Mouse (Mus musculus) thymus, adult 2 months (tissue): Measurements from ENCODE around the gene Brsk1. TPM values are rescaled to one million over a fixed set of nuclear protein-coding genes. Genes with fewer than 3 reads are reported as not detected.

Experiments
- DNase-seq: peaks from one replicate; pipeline ENCODE4 v3.0.0; 2021
- H3K27ac ChIP-seq: fragments of 200-500 bp; 2 replicates; pipeline ENCODE4 v1.5.1; 2012; ENCODE audit warnings: low read length, control low read depth; ENCODE audit not compliant: control insufficient read depth, insufficient read depth
- H3K27me3 ChIP-seq: fragments of 200-500 bp; 2 replicates; pipeline ENCODE4 v1.6.1; 2012; ENCODE audit warnings: mild to moderate bottlenecking, low read length, moderate library complexity, mixed read lengths; ENCODE audit not compliant: control insufficient read depth, insufficient read depth
- H3K36me3 ChIP-seq: fragments of 200-500 bp; 2 replicates; pipeline ENCODE4 v1.6.1; 2012; ENCODE audit warnings: mild to moderate bottlenecking, low read length, moderate library complexity; ENCODE audit not compliant: control insufficient read depth, insufficient read depth
- H3K4me1 ChIP-seq: fragments of 200-500 bp; replicated peaks from 2 replicates; pipeline ENCODE4 v1.6.1; 2012; ENCODE audit warnings: low read length; ENCODE audit not compliant: control insufficient read depth, insufficient read depth
- H3K4me3 ChIP-seq: fragments of 200-500 bp; 2 replicates; pipeline ENCODE4 v1.5.1; 2012; ENCODE audit warnings: mild to moderate bottlenecking, low read length, control low read depth, moderate library complexity; ENCODE audit not compliant: control insufficient read depth, insufficient read depth
- CTCF ChIP-seq: fragments of 200-500 bp; IDR thresholded peaks from 2 replicates; pipeline ENCODE4 v1.5.1; 2012; ENCODE audit warnings: mild to moderate bottlenecking, control low read depth, low read length, moderate library complexity, borderline replicate concordance; ENCODE audit not compliant: control insufficient read depth, poor library complexity, insufficient read depth; ENCODE audit errors: extremely low read depth
- POLR2A ChIP-seq: fragments of 200-500 bp; IDR thresholded peaks from 2 replicates; pipeline ENCODE4 v1.6.1; 2012; ENCODE audit warnings: mild to moderate bottlenecking, low read length, control low read depth, moderate library complexity; ENCODE audit not compliant: control insufficient read depth, poor library complexity, insufficient read depth; ENCODE audit errors: extremely low read depth
- WGBS: fragments of 180-500 bp; shearing (Covaris S2); methylation state at CpG from one replicate; pipeline ENCODE4 v1.1.7; 2018; 5-methylcytosine and 5-hydroxymethylcytosine counted together
- polyA plus RNA-seq: library from polyadenylated mRNA; depleted of rRNA; stranded (reverse); fragments of >200 nt; gene quantifications from 2 replicates; pipeline ENCODE4 v1.2.3, GENCODE M21; 2012

Gene Brsk1
- polyA plus RNA-seq, 1 experiment: 0.71 TPM

- DNase-seq: no peak
- no peak for TF ChIP-seq POLR2A
- TF ChIP-seq CTCF: no peak
Measured at GRCm38 (mm10) chr7:4693004-4693403, 2.6 kb downstream of the Brsk1 start.

GRCm38 (mm10) chr7:4702334-4702733 lies 11.9 kb downstream of the Brsk1 start:
- Histone ChIP-seq H3K27ac (no peak overlapping the region), H3K27me3 (no peaks in the 10 kb centered on the region), H3K36me3 (no peaks in the 10 kb centered on the region), H3K4me1 (no peaks in the 10 kb centered on the region), H3K4me3 (no peak overlapping the region)
- 90% methylated on average over 8 of the region's 8 CpGs for WGBS
- no peak for DNase-seq
- no peak for TF ChIP-seq CTCF
- no peak for TF ChIP-seq POLR2A

More at GRCm38 (mm10) chr7:4693004-4693403, 2.6 kb downstream of the Brsk1 start:
- H3K36me3 ChIP-seq: no peaks in the 10 kb centered on the region
- H3K4me1 ChIP-seq: peaks cover 4% of the 10 kb centered on the region
- WGBS: 81% methylated on average over 6 of the region's 6 CpGs
- no peak overlapping the region for H3K27ac ChIP-seq
- no peak overlapping the region for H3K4me3 ChIP-seq
- H3K27me3 ChIP-seq: no peaks in the 10 kb centered on the region

GRCm38 (mm10) chr7:4703195-4703594 lies 12.8 kb downstream of the Brsk1 start:
- Histone ChIP-seq H3K4me3 (no peak overlapping the region), H3K4me1 (no peaks in the 10 kb centered on the region), H3K27ac (no peak overlapping the region), H3K36me3 (no peaks in the 10 kb centered on the region), H3K27me3 (no peaks in the 10 kb centered on the region)
- TF ChIP-seq CTCF: no peak
- TF ChIP-seq POLR2A: no peak
- no peak for DNase-seq
- WGBS: 93% methylated on average over 7 of the region's 7 CpGs

GRCm38 (mm10) chr7:4705098-4705497 lies 14.7 kb downstream of the Brsk1 start:
- H3K4me3 ChIP-seq: no peak overlapping the region
- TF ChIP-seq CTCF (peak; percentile 44; the same call in 1 of the 2 replicates), POLR2A (no peak)
- H3K27me3 ChIP-seq: no peaks in the 10 kb centered on the region
- H3K27ac ChIP-seq: no peak overlapping the region
- no peaks in the 10 kb centered on the region for H3K36me3 ChIP-seq
- WGBS: 43% methylated on average over 18 of the region's 18 CpGs
- no peak for DNase-seq
- H3K4me1 ChIP-seq: no peaks in the 10 kb centered on the region

- no peak for TF ChIP-seq POLR2A
- TF ChIP-seq CTCF: no peak
- WGBS: 91% methylated on average over 3 of the region's 3 CpGs
- Histone ChIP-seq H3K27ac (no peak overlapping the region), H3K4me1 (no peaks in the 10 kb centered on the region), H3K27me3 (no peaks in the 10 kb centered on the region), H3K36me3 (no peaks in the 10 kb centered on the region), H3K4me3 (no peak overlapping the region)
- no peak for DNase-seq
Measured at GRCm38 (mm10) chr7:4712594-4712993, 22.2 kb downstream of the Brsk1 start.

- no peak overlapping the region for H3K27ac ChIP-seq
- no peaks in the 10 kb centered on the region for H3K4me1 ChIP-seq
- H3K27me3 ChIP-seq: no peaks in the 10 kb centered on the region
- TF ChIP-seq POLR2A: no peak
- TF ChIP-seq CTCF: no peak
- 83% methylated on average over 6 of the region's 6 CpGs for WGBS
- no peak for DNase-seq
- H3K36me3 ChIP-seq: no peaks in the 10 kb centered on the region
- no peak overlapping the region for H3K4me3 ChIP-seq
Measured at GRCm38 (mm10) chr7:4716955-4717354, 26.6 kb downstream of the Brsk1 start.

- no peak for DNase-seq
- H3K36me3 ChIP-seq: no peaks in the 10 kb centered on the region
- no peak overlapping the region for H3K4me3 ChIP-seq
- TF ChIP-seq POLR2A (no peak), CTCF (no peak)
- no peaks in the 10 kb centered on the region for H3K27me3 ChIP-seq
- peaks cover 7% of the 10 kb centered on the region for H3K4me1 ChIP-seq
- no peak overlapping the region for H3K27ac ChIP-seq
- 100% methylated on average over 3 of the region's 3 CpGs for WGBS
Measured at GRCm38 (mm10) chr7:4719276-4719675, 28.9 kb downstream of the Brsk1 start.
